Mouse (Mus musculus): ENCODE data around the gene Ier3. TPM values are rescaled to one million over a fixed set of nuclear protein-coding genes. Genes with fewer than 3 reads are reported as not detected.

The Ier3 gene
- polyA plus RNA-seq, 1 experiment from 2014 or later = 2.7 TPM

DNA sequence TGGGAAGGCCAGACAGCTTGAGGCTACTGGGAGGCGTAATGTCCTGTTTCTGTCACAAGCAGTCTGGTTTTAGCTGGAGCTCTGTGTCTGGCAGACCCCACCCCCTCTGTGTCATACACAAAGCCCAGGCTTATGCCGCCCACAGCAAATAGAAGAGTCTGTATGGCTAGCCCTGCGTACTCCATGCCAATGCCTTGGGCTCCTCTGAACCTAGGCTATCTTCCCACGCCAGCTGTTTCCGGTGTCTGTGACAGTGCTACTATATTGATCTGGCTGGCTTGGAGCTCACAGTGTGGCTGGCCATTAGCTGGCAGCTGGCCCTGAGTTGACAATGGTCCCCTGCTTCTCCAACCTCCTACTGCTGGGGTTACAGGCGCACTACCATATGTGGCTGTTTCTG is 37.5 kb upstream of the Ier3 start:
- H3K27me3 ChIP-seq (ENCODE audit: control insufficient read depth, insufficient read depth, low read length) = no peaks in the 10 kb centered on the region
- 82% methylated on average over 6 of the region's 6 CpGs for WGBS
- H3K4me3 ChIP-seq (ENCODE audit: low read depth, low read length) = no peak overlapping the region
- no peak for DNase-seq (ENCODE audit: low spot score)
- H3K4me2 ChIP-seq (ENCODE audit: low read depth, low read length) = no peak overlapping the region
- no peak for ATAC-seq (replicated peaks; ENCODE audit: insufficient number of reproducible peaks, low FRiP score, low TSS enrichment, low read depth)
- no peaks in the 10 kb centered on the region for H3K4me1 ChIP-seq (ENCODE audit: control insufficient read depth, insufficient read depth, low read length)
- no peaks in the 10 kb centered on the region for H3K9me3 ChIP-seq (replicated peaks; ENCODE audit: control insufficient read depth, low read length)
- no peaks in the 10 kb centered on the region for H3K36me3 ChIP-seq (replicated peaks; ENCODE audit: control insufficient read depth, insufficient read depth, low read depth, low read length)
- no peak overlapping the region for H3K9ac ChIP-seq (replicated peaks; ENCODE audit: low read length)
- no peak overlapping the region for H3K27ac ChIP-seq (replicated peaks; ENCODE audit: low read depth, low read length)

DNA sequence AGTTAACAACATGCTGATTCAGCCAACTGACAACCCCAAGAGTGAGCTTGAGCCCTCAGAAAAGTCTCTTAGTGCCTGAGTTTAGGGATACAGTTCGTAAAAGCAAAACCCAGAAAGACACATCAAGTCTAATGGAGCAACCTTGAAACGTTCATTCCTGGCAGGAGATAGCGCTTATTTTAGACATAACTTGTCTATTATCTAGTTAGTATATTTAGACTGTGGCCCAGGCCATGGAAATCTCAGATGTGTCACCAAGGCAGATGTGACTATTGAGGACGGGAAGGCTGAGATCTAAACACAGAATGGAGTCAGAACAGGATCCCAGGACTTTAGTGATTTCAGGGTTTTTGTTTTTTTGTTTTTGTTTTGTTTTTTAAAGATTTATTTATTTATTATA is 36.3 kb upstream of the Ier3 start:
- Histone ChIP-seq H3K4me3 (ENCODE audit: low read depth, low read length) (no peak overlapping the region), H3K27me3 (ENCODE audit: control insufficient read depth, insufficient read depth, low read length) (no peaks in the 10 kb centered on the region), H3K9ac (replicated peaks; ENCODE audit: low read length) (no peak overlapping the region), H3K36me3 (replicated peaks; ENCODE audit: control insufficient read depth, insufficient read depth, low read depth, low read length) (no peaks in the 10 kb centered on the region), H3K4me1 (ENCODE audit: control insufficient read depth, insufficient read depth, low read length) (no peaks in the 10 kb centered on the region), H3K27ac (replicated peaks; ENCODE audit: low read depth, low read length) (no peak overlapping the region), H3K9me3 (replicated peaks; ENCODE audit: control insufficient read depth, low read length) (no peaks in the 10 kb centered on the region), H3K4me2 (ENCODE audit: low read depth, low read length) (no peak overlapping the region)
- ATAC-seq (replicated peaks; ENCODE audit: insufficient number of reproducible peaks, low FRiP score, low TSS enrichment, low read depth) (no peak), DNase-seq (ENCODE audit: low spot score) (no peak)
- 85% methylated on average over 4 of the region's 4 CpGs for WGBS

DNA sequence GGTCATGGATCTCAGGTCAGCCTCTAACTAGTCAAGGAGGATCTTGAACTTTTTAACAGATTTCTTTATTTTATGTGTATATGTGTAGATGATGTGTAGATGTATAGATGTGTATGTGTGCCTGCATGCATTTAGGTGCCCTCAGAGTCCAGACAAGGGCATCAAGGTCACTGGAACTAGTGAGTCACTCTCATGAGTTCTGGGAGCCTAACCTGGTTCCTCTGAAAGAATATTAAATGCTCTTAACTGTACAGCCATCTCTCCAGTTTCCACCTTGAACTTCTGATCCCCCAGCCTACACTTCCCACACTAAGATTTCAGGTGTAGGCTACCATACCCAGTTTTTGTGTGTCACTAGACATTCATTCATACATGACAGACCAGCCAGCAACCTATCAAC is 34.0 kb upstream of the Ier3 start:
- Histone ChIP-seq H3K27ac (replicated peaks; ENCODE audit: low read depth, low read length) (no peak overlapping the region), H3K4me3 (ENCODE audit: low read depth, low read length) (no peak overlapping the region), H3K36me3 (replicated peaks; ENCODE audit: control insufficient read depth, insufficient read depth, low read depth, low read length) (no peaks in the 10 kb centered on the region), H3K9ac (replicated peaks; ENCODE audit: low read length) (no peak overlapping the region), H3K9me3 (replicated peaks; ENCODE audit: control insufficient read depth, low read length) (no peaks in the 10 kb centered on the region), H3K27me3 (ENCODE audit: control insufficient read depth, insufficient read depth, low read length) (no peaks in the 10 kb centered on the region), H3K4me1 (ENCODE audit: control insufficient read depth, insufficient read depth, low read length) (no peaks in the 10 kb centered on the region), H3K4me2 (ENCODE audit: low read depth, low read length) (no peak overlapping the region)
- DNase-seq (ENCODE audit: low spot score) (no peak), ATAC-seq (replicated peaks; ENCODE audit: insufficient number of reproducible peaks, low FRiP score, low TSS enrichment, low read depth) (no peak)

DNA sequence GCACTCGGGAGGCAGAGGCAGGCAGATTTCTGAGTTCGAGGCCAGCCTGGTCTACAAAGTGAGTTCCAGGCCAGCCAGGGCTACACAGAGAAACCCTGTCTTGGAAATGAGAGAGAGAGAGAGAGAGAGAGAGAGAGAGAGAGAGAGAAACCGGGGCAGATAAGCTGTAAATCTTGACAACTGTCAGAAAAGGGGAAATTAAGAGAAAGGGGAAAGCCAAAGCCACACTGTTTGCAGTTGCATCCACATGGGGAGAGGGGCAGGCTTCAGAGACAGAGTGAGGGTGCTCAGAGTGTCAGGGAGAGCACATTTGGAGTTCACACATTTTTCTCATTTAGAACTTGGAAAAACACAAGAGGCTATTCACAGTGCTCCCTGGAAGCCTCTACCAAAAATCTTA is 33.5 kb upstream of the Ier3 start:
- 81% methylated on average over 3 of the region's 3 CpGs for WGBS
- H3K4me2 ChIP-seq (ENCODE audit: low read depth, low read length) = no peak overlapping the region

DNA sequence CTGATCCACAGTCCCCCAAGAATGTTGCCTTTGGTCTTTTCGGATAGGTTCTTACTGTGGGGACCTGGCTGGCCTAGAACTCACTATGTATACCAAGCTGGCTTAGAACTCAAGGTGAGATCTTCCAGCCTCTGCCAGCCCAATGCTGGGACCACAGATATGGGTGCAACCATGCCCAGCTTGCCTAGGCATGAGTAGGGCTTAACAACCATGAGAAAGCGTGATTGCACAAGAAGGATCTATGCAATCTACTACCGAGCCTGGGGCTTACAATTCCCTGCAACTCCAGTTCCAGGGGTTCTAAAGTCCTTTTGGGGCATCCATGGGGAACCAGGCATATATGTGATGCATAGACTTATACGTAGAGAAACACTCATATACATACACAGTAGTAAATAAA is 30.6 kb upstream of the Ier3 start:
- Histone ChIP-seq H3K27ac (replicated peaks; ENCODE audit: low read depth, low read length) (no peak overlapping the region), H3K4me3 (ENCODE audit: low read depth, low read length) (no peak overlapping the region), H3K4me2 (ENCODE audit: low read depth, low read length) (no peak overlapping the region), H3K36me3 (replicated peaks; ENCODE audit: control insufficient read depth, insufficient read depth, low read depth, low read length) (no peaks in the 10 kb centered on the region), H3K9ac (replicated peaks; ENCODE audit: low read length) (no peak overlapping the region), H3K9me3 (replicated peaks; ENCODE audit: control insufficient read depth, low read length) (no peaks in the 10 kb centered on the region), H3K4me1 (ENCODE audit: control insufficient read depth, insufficient read depth, low read length) (no peaks in the 10 kb centered on the region), H3K27me3 (ENCODE audit: control insufficient read depth, insufficient read depth, low read length) (no peaks in the 10 kb centered on the region)
- no peak for DNase-seq (ENCODE audit: low spot score)
- no peak for ATAC-seq (replicated peaks; ENCODE audit: insufficient number of reproducible peaks, low FRiP score, low TSS enrichment, low read depth)
- WGBS = 91% methylated on average over 4 of the region's 4 CpGs

More for the DNA sequence above, 33.5 kb upstream of the Ier3 start:
- Histone ChIP-seq H3K36me3 (replicated peaks; ENCODE audit: control insufficient read depth, insufficient read depth, low read depth, low read length) (no peaks in the 10 kb centered on the region), H3K9me3 (replicated peaks; ENCODE audit: control insufficient read depth, low read length) (no peaks in the 10 kb centered on the region), H3K9ac (replicated peaks; ENCODE audit: low read length) (no peak overlapping the region), H3K4me1 (ENCODE audit: control insufficient read depth, insufficient read depth, low read length) (no peaks in the 10 kb centered on the region), H3K27ac (replicated peaks; ENCODE audit: low read depth, low read length) (no peak overlapping the region), H3K4me3 (ENCODE audit: low read depth, low read length) (no peak overlapping the region), H3K27me3 (ENCODE audit: control insufficient read depth, insufficient read depth, low read length) (no peaks in the 10 kb centered on the region)
- DNase-seq (ENCODE audit: low spot score) (no peak), ATAC-seq (replicated peaks; ENCODE audit: insufficient number of reproducible peaks, low FRiP score, low TSS enrichment, low read depth) (no peak)

DNA sequence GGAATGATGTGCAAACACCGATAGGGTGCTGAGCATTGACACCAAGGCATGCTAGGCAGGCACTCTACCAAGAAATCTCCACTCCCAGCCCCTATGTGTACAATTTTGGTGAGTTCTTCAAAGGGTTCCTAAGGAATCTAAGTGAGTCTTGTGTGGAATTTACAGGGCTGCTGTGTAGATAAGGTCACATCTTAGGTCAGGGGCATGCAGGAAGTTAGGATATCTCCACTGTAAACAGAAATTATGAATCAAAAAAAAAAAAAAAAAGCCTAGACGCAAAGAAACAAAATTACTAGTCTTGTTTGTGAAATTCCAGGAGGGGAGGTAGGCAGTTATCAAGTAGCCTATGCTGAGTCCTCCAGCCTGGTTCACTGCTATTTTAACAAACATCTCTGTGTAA is 28.6 kb upstream of the Ier3 start:
- Histone ChIP-seq H3K27ac (replicated peaks; ENCODE audit: low read depth, low read length) (no peak overlapping the region), H3K4me3 (ENCODE audit: low read depth, low read length) (no peak overlapping the region), H3K9ac (replicated peaks; ENCODE audit: low read length) (no peak overlapping the region), H3K4me1 (ENCODE audit: control insufficient read depth, insufficient read depth, low read length) (no peaks in the 10 kb centered on the region), H3K36me3 (replicated peaks; ENCODE audit: control insufficient read depth, insufficient read depth, low read depth, low read length) (no peaks in the 10 kb centered on the region), H3K4me2 (ENCODE audit: low read depth, low read length) (no peak overlapping the region), H3K27me3 (ENCODE audit: control insufficient read depth, insufficient read depth, low read length) (no peaks in the 10 kb centered on the region), H3K9me3 (replicated peaks; ENCODE audit: control insufficient read depth, low read length) (no peaks in the 10 kb centered on the region)
- DNase-seq (ENCODE audit: low spot score) = no peak
- ATAC-seq (replicated peaks; ENCODE audit: insufficient number of reproducible peaks, low FRiP score, low TSS enrichment, low read depth) = no peak
- WGBS = 85% methylated on average over 2 of the region's 2 CpGs

DNA sequence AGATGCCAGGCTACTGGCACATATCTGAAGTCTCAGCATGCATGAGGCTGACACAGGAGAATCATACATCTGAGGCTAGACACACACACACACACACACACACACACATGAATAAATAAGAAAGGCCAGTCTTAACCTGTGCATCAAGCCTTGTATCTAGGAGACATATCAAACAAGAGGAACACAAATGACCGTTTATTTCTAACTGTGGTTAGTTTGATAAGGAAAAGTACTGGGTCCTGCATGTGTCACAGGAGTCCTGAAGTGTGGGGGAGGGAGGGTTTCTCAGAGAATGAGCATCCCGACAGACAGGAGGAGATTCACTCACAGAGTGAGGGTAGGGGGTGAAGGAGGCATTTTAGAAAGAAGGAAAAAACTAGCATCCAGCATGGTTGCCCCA is 26.4 kb upstream of the Ier3 start:
- Histone ChIP-seq H3K4me1 (ENCODE audit: control insufficient read depth, insufficient read depth, low read length) (no peaks in the 10 kb centered on the region), H3K36me3 (replicated peaks; ENCODE audit: control insufficient read depth, insufficient read depth, low read depth, low read length) (no peaks in the 10 kb centered on the region), H3K9me3 (replicated peaks; ENCODE audit: control insufficient read depth, low read length) (no peaks in the 10 kb centered on the region), H3K4me3 (ENCODE audit: low read depth, low read length) (no peak overlapping the region), H3K27me3 (ENCODE audit: control insufficient read depth, insufficient read depth, low read length) (no peaks in the 10 kb centered on the region; the same call in 1 of the 2 replicates), H3K9ac (replicated peaks; ENCODE audit: low read length) (no peak overlapping the region), H3K4me2 (ENCODE audit: low read depth, low read length) (no peak overlapping the region), H3K27ac (replicated peaks; ENCODE audit: low read depth, low read length) (no peak overlapping the region)
- DNase-seq (ENCODE audit: low spot score) (no peak), ATAC-seq (replicated peaks; ENCODE audit: insufficient number of reproducible peaks, low FRiP score, low TSS enrichment, low read depth) (no peak)
- WGBS = 57% methylated on average over 2 of the region's 2 CpGs

DNA sequence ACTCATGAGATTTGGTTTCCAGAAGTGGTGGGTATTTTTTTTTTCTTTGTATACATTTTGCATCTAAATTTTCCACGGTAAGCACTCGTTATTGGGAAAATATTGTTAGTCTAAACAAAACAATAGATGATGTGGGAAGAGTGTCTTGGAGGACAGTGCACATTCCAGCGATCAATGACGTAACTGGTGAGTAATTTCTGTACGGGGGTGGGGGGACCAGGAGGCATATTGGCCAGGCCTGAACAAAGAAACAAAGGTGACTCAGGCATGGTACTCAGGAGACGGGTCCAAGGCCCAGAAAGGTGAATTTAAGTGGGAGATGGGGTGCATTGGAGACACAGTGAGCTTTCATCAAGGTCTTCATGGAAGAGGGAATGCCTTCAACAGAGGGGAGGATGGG is 25.8 kb upstream of the Ier3 start:
- DNase-seq (ENCODE audit: low spot score) = no peak
- 82% methylated on average over 6 of the region's 6 CpGs for WGBS

More for the DNA sequence above, 25.8 kb upstream of the Ier3 start:
- no peaks in the 10 kb centered on the region; the same call in 1 of the 2 replicates for H3K27me3 ChIP-seq (ENCODE audit: control insufficient read depth, insufficient read depth, low read length)
- H3K27ac ChIP-seq (replicated peaks; ENCODE audit: low read depth, low read length) = no peak overlapping the region
- H3K4me1 ChIP-seq (ENCODE audit: control insufficient read depth, insufficient read depth, low read length) = no peaks in the 10 kb centered on the region
- no peak overlapping the region for H3K9ac ChIP-seq (replicated peaks; ENCODE audit: low read length)
- no peak overlapping the region for H3K4me2 ChIP-seq (ENCODE audit: low read depth, low read length)
- no peak overlapping the region for H3K4me3 ChIP-seq (ENCODE audit: low read depth, low read length)
- ATAC-seq (replicated peaks; ENCODE audit: insufficient number of reproducible peaks, low FRiP score, low TSS enrichment, low read depth) = no peak
- no peaks in the 10 kb centered on the region for H3K36me3 ChIP-seq (replicated peaks; ENCODE audit: control insufficient read depth, insufficient read depth, low read depth, low read length)
- no peaks in the 10 kb centered on the region for H3K9me3 ChIP-seq (replicated peaks; ENCODE audit: control insufficient read depth, low read length)

All from embryonic facial prominence, embryonic 11.5 days (tissue).